Mouse (Mus musculus): ENCODE measurements around the gene Scn2b.

Gene Scn2b

DNA sequence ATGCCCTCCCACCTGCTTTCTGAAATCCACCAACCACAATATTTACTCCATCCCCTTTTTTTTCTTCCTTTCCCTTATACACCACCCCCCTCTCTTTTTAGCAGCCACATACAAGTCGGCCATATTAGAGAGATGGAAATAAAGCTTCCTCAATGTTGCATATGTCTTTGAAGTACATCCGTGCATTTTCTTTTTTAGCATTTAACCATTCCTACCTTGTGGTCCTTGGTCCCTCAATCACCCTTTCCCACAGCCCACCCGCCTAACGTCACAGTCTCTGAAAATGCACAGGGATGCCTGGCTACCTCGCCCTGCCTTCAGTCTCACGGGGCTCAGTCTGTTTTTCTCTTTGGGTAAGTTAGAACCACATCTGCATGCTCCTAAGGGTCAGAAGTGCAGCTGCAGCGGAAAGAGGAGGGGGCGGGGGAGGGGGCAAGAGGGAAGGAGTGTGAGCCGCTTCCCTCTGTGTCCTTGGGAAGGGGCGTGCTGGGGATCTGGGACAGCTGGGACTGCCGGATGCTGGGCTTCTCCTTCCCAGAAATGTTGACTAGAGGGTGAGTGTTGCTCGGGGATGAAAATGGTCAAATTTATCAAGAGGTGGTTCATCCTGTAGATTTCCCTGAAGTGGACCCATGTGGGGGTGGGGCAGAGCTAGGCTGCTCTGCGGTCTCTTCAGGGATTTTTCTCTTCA is at the start of gene Scn2b:
Gene Scn2b (plus strand): TSS at position 42 of the 691 bp plus-strand sequence.
- no peak for DNase-seq

GRCm38 (mm10) chr9:45071800-45072199 is 45.8 kb upstream of the Scn2b start:
- DNase-seq, result no peak

- DNase-seq, result no peak
These were observed 39.7 kb upstream of the Scn2b start for GRCm38 (mm10) chr9:45077859-45078258.

- no peak for DNase-seq
These were observed 38.6 kb upstream of the Scn2b start, which contains the start of gene Jaml for GRCm38 (mm10) chr9:45079011-45079410. Gene Jaml (plus strand): TSS chr9:45079183.

GRCm38 (mm10) chr9:45083132-45083531 is 34.5 kb upstream of the Scn2b start:
- DNase-seq, result no peak

DNA sequence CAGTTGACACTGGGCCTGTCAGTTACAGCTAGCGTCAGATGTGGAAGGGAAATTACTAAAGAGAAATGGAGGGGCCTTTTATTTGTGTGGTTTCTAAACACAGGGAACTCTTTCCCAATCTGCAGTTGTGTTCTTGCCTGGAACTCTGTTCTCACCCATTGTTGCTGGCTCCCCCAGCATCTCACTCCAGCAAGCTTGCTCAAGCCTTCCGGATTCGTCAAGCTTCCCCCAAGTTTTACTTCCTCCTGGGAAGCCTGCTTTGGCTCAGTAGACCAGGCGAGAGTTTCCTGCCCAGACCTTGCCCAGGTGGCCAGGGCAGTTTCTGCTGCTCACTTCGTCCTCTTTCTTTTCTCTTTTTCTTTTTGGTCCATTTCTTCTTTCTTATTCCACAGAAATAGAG is 33.0 kb upstream of the Scn2b start:
- DNase-seq, result no peak

GRCm38 (mm10) chr9:45085741-45086690 is 31.6 kb upstream of the Scn2b start:
- DNase-seq, result no peak

- DNase-seq, result no peak
These were observed 29.5 kb upstream of the Scn2b start for GRCm38 (mm10) chr9:45088040-45088439.

- no peak for DNase-seq
These were observed 26.8 kb upstream of the Scn2b start for GRCm38 (mm10) chr9:45090811-45091210.

DNA sequence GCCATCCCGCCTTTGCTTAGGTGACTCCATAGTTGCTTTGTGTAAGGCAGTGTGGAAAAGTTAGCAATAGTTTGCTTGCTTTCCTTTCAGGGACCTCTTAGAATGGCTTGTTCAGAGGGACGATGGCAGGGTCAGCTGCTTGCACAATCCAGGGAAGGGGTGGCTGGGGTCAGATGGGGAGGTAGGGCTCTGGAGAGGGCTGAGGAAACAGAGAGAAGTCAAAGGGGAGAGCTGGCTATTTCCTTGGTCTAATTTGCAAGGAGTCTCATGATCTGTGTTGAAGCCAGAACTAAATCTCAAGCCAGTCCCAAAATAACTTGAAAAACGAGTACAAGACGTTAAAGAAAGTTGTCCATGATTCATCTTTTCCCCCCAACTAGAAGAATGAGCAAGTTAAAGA is 24.9 kb upstream of the Scn2b start:
- DNase-seq, result peak; percentile 14

DNA sequence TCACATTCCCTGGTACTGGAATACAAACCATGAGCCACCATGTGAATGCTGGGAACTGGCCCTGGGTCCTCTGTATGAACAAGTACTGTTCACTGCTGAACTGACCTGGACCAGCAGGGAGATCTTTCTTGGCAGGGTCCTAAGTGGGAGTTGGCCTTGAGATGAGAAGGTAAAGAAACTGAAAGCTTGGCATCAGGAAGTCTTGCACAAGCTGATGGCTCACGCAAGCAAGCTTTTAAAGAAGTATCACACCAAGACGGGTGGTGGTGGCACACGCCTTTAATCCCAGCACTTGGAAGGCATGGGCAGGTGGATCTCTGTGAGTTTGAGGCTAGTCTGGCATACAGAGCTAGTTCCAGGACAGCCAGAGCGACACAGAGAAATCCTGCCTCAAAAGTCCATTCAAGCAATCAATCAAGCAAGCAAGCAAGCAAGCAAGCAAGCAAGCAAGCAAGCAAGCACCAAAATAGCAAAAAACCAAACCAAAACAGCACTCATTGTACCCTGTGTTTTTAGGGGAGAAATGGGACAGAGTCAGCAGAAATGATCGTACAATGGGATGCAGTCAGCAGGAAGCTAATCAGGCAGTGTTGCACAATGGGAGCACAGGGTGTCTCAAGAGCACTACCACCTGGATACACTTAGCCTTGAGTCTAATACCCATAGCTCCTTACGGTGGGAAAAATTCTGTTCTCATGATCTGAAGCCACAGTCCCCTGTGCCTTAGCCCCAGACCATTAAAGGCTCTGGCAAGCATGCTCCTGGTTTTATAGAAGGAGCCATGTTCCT is 22.2 kb upstream of the Scn2b start:
- DNase-seq, result no peak

DNA sequence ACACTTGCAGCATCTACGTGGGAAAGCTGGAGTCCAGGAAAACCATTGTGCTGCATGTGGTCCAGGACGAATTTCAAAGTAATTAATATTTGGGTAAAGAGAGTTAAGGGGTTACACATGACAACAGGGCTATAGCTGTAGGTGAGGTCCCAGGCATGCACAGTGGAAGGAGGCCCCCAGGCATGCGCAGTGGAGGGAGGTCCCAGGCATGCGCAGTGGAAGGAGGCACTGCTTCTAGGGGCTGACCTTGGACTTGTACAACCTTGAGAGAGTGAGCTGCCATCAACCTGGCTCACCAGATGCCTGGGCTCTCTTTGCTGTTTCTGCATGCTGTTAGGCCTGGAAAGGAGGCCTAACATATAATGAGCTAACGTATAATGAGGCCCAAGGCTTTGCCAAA is 19.7 kb upstream of the Scn2b start:
- no peak for DNase-seq

DNA sequence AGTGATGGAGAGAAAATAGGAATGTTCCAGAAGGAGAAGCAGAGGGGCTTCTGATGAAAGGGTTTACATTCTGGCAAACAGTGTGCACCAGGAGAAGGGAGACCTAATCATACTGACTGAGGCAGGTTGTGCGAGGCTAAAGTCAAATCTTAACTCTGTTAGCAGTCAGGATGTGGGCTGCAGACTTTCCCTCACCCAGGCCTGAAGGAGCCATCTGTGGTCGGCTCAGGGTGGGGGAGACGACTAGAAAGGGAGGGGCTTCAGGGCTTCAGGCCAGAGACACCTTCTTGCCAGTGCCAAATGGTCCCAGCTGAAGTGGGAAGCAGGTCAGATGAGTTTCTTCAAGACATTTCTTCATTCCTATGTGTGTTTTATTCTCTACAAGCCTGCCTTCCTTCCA is 19.2 kb upstream of the Scn2b start:
- DNase-seq, result no peak

DNA sequence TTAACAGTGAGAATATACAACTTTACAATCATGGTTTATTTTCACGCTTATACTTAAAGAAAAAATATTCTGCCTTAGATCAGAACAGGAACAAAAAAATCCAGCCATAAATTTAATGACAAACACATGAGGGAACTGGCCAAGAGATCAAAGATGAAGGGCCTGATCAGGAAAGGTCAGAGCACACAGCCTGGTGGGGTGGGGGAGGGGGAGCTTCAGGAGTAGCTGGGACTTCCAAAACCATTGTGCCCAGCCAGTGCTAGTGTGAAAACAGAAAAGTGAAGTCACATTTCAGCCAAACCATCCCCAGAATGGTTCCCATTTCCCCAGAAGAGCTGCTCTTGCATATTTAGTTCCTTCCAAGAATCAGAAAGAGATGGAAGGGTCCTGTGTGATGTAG is 15.1 kb upstream of the Scn2b start:
- DNase-seq, result no peak

GRCm38 (mm10) chr9:45103211-45103979 is 14.2 kb upstream of the Scn2b start:
- DNase-seq, result no peak

GRCm38 (mm10) chr9:45105596-45106374 is 11.8 kb upstream of the Scn2b start:
- peak; percentile 56 for DNase-seq

DNA sequence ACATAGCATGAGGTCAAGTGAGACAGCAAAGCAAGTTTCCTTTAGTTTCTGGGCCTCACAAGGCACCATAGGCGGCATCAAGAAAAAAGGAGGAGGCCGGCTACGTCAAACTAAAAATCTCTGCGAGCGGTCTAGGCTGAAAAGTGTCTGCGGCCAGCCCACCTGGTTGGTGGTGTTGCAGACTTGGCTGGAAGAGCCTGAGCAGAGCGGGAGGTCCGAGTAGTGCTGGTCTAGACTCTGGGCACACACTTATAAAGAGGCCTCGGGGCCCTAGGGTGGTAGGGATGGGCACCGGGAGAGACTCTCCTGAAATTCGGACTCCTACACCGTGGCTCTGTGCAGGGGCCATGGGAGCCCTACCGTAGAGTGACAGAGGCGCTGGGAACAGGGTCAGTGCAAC is 1.9 kb upstream of the Scn2b start:
- peak; percentile 34 for DNase-seq

- DNase-seq, result no peak
These were observed 763 bp upstream of the Scn2b start for GRCm38 (mm10) chr9:45116819-45117218.

DNA sequence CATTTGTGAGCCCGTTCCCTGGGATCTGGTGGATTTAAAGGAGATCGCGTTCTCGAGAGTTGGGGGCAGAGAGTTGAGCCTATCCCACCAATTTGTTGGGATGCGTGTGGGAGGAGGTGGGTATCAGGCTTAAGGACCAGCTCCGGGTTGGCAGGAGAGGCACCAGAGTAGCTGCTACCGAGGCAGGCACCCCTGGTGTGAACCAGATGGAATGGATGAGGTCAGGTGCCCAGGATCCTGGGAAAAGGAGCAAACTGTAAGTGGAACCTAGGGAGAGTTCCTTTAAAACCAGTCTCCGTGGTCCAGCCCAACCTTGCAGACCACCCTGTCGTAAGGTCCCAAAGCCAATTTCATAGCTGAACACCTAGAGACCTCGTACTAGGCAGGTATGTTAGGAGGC is 970 bp downstream of the Scn2b start:
- DNase-seq, result no peak

DNA sequence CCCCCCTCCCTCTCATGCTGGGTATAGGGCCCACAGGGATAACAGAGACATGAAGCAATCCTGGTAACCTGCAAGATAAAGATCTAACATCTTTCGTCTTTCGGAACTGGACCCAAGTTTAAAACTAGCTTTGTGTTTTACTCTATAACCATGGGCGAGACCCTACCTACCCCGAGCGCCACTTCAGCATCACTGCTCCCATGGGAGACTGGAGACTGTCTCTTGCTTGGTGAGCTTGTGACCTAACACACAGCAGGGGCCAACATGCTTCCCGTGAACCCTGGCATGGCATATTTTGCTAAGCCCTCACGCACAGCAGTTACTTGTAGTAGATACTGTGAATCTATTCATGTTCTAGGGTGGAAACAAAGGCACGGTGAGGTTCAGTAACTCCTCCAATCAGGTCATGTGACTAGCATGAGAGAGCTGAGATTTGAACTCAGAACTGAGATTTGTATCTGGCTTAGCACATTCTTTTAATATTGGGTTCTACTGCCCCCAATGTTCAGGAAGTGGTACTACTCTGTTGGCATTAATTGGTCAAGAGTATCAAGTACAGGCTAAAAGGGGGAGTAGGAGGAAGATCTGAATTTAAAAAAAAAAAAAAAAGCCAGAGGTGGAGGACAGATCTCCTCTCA is 1.9 kb downstream of the Scn2b start:
- DNase-seq, result no peak

DNA sequence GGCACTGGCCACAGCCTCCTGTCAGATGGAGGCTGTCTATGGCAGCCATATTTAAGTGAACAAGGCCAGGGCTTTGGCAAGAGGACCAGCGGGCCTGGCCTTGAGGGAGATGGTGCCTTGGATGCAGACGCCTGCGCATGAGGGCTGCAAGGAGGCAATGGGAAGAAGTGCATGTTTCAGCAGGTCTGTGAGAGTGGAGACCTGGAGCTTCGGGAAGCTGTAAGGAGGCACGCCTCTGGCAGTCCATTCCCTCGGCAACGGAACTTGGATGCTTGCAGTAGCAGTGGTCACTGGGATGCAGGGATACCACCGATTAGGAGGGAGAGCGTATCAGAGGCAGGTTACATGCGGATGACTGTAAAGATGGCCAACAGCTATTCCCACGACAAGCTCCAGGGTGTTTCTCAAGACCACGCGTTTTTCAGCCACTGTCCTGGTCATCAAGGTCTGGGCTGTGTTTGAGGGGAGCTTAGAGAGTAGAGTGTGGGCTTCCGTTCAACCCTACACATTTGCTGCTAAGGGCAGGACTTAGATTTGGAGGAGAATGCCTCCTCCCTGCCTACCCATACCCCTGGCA is 2.5 kb downstream of the Scn2b start:
- no peak for DNase-seq

Data from kidney, postnatal 14 days (tissue).